Mouse (Mus musculus) liver, postnatal 0 days (tissue): ENCODE data around the gene Il10rb.

Experiments used
- CTCF ChIP-seq: sonication (generic); IDR thresholded peaks from 2 replicates; pipeline ENCODE4 v1.5.1; 2016; ENCODE audit warnings: antibody characterized with exemption, low read depth
- EP300 ChIP-seq: IDR thresholded peaks from 2 replicates; pipeline ENCODE4 v1.6.1; 2016; ENCODE audit warnings: antibody characterized with exemption, low read depth, mild to moderate bottlenecking

DNA sequence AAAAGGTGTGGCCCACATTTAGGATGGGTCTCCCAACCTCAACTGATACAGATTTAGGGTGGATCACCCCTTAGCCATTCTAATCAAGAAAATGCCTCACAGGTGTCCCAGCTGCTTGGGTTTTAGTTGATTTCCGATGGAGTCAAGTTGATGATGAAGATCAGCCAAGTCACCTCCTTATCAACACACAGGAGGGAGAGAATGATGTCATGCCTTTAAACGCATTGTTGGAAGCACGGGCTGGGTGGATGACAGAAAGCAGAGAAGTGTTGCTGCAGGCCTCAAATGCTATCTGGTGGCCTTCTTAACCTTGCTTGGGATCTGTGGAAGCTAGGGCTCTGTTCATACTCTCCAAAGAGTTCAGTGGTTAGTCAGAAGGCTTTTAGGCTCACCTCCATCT lies 28.2 kb downstream of the Il10rb start:
- no peak for TF ChIP-seq CTCF
- TF ChIP-seq EP300: no peak
